Mouse (Mus musculus) adrenal gland, adult 8-10 months (tissue): ENCODE results near the gene Amfr. TPM values are rescaled to one million over a fixed set of nuclear protein-coding genes. Genes with fewer than 3 reads are reported as not detected.

ENCODE experiments used
- DNase-seq: peaks from one replicate; pipeline ENCODE4 v3.0.0; 2022
- microRNA-seq, 2 experiments: library from miRNA; unstranded; fragments of <30 nt; microRNA quantifications; one replicate each; pipeline ENCODE4 v1.2.0; 2022
- total RNA-seq, 4 experiments: library from RNA; stranded (reverse); gene quantifications; 2 replicates each; pipeline ENCODE4 v1.2.4; 2022

Amfr gene
- total RNA-seq, 4 experiments from 2014 or later, result 211 to 343 (median 258) TPM

GRCm38 (mm10) chr8:93931336-93931735 is 81.3 kb downstream of the Amfr start:
- no peak for DNase-seq

DNA sequence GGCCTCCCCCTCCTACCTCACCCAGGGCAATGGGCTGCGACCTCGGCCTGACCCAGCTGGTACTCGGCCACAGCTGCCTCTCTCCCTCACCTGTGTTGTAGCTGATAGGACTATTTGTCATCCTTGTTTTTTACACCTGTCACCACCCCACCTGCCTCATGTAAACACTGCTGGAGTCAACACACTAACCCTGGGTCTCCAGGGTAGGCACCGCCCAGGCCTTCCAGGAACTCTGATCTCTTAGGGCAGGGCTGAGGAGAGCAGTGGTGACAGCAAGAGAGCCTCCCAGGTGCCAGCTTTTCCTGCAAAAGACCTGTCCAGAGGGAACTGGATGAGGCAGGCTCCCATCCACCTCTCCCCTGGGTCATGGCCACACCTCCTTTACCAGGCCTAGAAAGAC is 83.4 kb downstream of the Amfr start:
- no peak for DNase-seq

GRCm38 (mm10) chr8:93925513-93925912 is 87.1 kb downstream of the Amfr start:
- no peak for DNase-seq

- DNase-seq, result no peak
Measured at GRCm38 (mm10) chr8:93923897-93924334, 88.7 kb downstream of the Amfr start.

Small RNA genes lying within 50 kb of the gene (microRNA-seq; reads per million reads assigned to microRNA genes)
- gene Gm24159, result 0 reads per million in 2 experiments

Other genes starting within 250 kb of the Amfr start
- gene Gnao1, start 202.9 kb downstream of the Amfr start, total RNA-seq, result 10 to 100 TPM; 29.7 to 54.8 (median 40.0) TPM
- 10 to 100 TPM; 37.5 to 51.4 (median 43.6) TPM for gene Nudt21, start 24.2 kb upstream of the Amfr start, total RNA-seq
- 10 to 100 TPM; 23.0 to 31.3 (median 27.4) TPM for gene Ogfod1, start 24.4 kb upstream of the Amfr start, total RNA-seq
- gene Bbs2, start 86.1 kb upstream of the Amfr start, total RNA-seq, result 10 to 100 TPM; 24.6 to 32.1 (median 28.2) TPM
- not detected for gene Mt4, start 124.4 kb upstream of the Amfr start, total RNA-seq
- gene Mt3, start 139.8 kb upstream of the Amfr start, total RNA-seq, result 10 to 100 TPM in 2 of 4 experiments, 1 to 10 TPM in 2; 7.4 to 11.2 (median 9.6) TPM
- 100 to 1,000 TPM; 120 to 244 (median 215) TPM for gene Mt2, start 159.8 kb upstream of the Amfr start, total RNA-seq
- 100 to 1,000 TPM; 179 to 332 (median 286) TPM for gene Mt1, start 166.2 kb upstream of the Amfr start, total RNA-seq
- gene Nup93, start 201.7 kb upstream of the Amfr start, total RNA-seq, result 10 to 100 TPM; 14.4 to 19.4 (median 17.0) TPM